Mouse (Mus musculus) activated CD4-positive, CD25-positive, alpha-beta regulatory T cell, adult 4 months (primary cell): ENCODE results near the gene Dntt. TPM values are rescaled to one million over a fixed set of nuclear protein-coding genes. Genes with fewer than 3 reads are reported as not detected.
A peak's percentile ranks its signal among the peaks of the same experiment; 100 is the strongest.

Experiments
- ATAC-seq: one replicate; pipeline ENCODE4 v1.8.0; 2017
- polyA plus RNA-seq, 2 experiments: library from polyadenylated mRNA; unstranded; fragments of 100-300 nt; shearing (Covaris generic); gene quantifications; one replicate each; pipeline ENCODE4 v1.2.1; 2017

Dntt gene
- polyA plus RNA-seq, 2 experiments from 2014 or later: 0.80 TPM; not detected in 1

DNA sequence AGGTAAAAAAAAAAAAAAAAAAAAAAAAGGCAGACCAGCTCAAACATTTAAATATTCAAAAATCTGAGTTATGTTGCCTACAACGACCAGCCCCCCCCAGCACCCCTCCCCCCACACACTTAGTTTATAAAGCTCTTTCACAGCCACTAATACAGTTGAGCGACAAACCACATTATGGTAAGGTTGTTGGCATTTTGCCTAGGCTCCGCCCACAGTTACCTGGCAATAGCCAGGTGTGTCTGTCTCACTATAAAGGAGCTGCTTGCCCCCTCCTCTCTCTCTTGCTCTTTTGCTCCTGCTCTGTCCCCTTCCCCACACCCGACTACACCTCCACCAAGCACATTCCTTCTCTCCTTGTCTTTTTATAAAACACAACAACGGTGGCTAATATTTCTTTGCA, 17.4 kb upstream of the Dntt start:
- no peak for ATAC-seq

DNA sequence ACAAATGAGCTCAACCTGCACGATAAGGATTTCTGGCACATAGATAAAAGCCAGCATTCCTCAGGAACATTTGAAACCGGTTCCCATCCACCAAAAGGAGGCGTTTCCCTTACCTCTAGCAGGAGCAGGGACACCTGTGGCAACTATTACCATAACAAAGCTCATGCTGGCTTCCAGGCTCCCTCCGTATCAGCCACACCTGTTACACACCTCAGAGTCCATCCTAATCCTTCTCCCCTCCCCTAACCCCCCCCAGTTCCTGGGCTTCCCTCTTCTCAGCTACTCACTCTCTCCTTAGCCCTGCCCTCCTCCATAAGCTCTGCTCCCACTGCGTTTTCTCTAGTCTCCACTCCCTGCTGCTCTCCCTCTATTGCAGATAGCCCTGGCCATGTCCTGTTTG, 15.5 kb upstream of the Dntt start:
- ATAC-seq: no peak

DNA sequence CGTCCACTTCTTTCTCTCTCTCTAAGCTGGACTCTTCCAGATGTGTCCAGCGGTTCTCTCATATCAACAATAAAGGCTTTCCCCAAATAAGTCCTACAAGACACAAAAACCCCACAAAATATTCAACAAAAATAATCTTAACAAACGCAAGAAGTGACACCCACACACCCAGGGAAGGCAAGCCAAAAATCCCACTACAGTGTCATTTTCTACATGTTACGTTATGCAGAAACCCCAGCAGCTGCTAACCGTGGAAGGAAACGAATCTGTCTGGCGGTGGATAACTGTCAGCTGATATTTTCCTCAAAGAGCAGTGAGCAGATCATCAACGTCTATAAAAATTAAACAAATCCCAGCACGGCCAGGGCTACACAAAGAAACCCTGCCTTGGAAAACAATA, 15.1 kb upstream of the Dntt start:
- ATAC-seq: no peak

DNA sequence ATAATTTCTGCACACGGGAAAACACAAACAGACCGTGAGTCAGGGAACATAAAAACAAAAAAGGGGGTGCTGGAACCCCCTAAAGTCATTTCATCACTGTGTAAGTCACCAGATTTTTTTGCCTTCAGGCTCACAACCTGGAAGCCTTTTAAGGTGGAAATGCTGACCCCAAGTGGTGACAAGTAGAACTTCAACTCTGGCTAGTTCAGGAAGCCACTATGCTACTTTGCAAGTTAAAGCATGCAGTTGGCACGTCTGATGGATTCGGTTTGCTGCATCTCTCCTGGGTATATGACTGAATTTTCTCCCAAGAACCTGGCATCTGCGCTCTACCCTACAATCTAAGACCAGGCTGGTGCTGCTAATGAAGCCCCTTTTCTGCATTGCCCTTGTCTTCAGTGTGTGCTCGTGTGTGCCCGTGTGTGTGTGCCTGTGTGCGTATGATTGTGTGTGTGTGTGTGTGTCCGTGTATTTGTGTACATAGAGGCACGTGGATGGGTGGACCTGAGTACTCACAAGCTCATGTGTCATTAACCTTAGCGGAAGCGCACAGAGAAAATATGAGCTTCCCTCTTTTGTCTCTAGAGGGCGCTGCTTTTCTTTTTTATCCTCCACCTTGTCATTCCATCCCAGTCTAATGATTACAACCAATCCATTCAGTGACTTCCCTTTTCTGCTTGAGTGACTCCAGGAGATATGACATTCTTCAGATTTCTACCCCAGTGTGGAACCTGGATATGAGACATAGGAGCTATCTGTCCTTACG, 12.9 kb upstream of the Dntt start:
- ATAC-seq: peak; percentile 87

DNA sequence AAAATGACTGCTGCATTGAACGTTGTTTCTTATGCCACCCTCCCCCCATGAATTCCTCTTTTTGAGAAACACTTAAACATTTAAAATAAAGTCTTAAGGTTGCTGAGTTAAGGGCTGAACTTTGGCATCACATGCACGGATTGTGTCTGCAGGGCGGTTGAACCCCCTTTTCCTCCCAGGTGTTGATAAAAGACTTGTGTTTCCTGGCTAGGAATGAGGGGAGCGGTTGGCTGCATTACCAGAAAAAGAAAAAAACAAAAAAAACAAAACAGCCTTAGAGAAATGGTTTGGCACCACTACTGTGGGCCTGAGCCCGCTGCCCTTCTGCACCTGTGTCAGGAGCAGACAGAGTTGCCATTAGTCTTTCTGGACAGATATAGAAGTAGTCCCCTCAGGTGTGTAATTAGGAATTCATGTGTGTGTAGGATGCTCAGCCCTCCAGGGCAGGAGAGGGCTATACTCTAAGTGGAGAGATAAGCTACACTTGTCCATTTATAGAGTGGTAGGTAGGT, 9.9 kb upstream of the Dntt start:
- ATAC-seq: no peak

DNA sequence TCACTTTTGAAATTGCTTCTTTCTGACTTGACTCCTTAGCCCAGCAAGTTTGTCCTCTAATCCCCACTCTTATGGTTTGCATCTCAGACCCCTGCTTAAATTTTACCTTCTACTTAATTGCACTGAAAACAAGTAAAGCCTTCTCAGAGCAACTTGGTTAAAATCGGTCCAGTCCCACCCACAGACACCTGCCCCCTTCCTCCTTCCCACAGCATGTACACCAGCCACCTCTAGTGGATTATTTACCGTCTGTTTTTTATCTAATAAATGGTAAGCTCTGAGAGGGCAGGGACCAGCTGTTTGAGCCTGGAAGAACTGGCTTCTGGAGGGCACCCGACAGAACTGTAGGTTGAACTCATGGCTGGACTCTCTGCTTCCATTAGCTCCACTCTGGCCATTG, 8.5 kb upstream of the Dntt start:
- ATAC-seq: no peak

DNA sequence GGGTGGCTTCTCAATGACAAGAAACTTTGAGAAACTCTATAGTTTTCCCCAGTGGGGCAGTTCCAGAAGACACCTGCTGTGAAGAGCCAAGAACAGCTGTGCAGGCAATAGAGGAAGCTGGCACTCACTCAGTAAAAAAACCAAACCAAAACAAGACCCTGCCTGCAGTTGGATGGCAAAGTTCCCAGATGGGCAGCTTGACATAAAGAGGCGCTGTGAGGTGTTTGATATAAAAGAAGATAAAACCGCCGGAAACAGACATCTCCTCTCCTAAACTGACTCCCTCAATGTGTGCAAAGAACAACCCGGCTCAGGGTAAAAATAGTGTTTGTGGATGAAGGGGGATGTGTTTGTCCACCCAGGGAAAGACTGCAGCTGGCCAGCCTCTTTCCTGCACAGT, 6.8 kb upstream of the Dntt start:
- no peak for ATAC-seq

DNA sequence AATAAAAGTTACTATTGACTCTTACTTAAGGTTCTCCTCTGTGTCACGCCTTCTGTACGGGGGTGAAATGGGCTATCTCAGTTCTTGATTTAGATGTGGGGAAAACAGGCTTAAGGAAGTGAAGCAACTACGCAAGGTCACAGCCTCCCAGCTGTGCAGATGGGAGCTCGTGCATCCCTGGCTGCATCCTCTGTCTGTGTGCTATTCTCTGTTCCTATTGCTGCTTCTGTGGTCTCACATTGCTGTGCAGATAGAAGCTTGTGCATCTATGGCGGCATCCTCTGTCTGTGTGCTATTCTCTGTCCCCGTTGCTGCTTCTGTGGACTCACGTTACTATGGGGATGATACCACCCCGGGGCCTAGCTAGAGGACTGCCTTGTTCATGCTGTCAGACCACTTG, 2.5 kb upstream of the Dntt start:
- ATAC-seq: no peak

DNA sequence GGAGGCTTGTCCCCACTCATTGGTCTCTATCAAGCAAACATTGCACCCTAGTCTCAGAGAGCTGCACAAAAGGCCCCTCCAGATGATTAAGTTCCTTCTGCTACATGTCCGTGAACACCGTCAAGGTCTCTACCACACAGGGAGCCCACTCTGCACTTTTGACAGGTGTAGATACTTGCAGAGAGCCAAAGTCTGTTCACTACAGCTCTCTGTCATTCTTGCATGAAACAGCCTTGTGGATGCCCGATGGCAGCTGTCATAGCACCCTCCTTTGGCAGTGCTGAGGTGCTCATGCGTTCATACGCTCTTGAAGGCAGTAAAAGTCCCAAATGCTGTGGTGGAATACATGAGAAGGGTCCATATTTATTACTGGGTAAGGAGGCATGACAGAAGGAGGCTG, 2.1 kb upstream of the Dntt start:
- no peak for ATAC-seq

DNA sequence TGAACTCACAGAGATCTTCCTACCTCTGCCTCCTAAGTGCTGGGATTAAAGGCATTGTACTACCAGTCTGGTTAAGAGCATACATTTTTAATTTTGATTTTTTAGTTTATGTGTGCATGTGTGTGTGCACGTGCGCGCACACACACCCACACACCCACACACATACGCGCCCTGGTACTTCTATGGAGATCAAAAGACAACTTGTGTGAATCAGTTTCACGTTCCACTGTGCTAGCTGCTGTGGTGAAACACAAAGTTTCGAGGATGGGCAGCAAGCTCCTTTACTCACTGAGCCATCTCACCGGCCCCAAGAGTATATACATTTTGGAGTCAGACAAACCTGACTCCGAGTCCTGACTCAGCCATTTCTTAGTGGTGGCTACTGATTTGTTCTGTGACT, 1.5 kb upstream of the Dntt start:
- no peak for ATAC-seq

DNA sequence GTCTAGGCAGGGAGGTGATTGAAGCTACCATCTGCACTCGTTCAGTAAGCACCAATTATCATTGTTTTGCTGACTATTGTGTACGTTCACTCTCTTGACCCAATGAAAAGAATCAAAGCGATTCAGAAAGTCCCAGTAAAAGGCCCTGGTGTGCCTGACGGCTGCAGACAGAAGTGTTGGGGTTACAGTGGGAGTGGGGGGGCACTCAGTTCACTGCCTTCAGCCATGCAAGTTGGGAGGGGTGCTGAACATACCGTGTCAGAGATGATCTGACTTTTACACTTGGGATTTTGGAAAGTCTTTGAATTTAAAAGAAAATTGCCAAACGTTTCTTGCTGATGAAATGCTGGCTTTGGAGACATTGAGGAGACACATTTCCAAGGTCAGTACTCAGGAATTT, 1.1 kb downstream of the Dntt start:
- no peak for ATAC-seq

DNA sequence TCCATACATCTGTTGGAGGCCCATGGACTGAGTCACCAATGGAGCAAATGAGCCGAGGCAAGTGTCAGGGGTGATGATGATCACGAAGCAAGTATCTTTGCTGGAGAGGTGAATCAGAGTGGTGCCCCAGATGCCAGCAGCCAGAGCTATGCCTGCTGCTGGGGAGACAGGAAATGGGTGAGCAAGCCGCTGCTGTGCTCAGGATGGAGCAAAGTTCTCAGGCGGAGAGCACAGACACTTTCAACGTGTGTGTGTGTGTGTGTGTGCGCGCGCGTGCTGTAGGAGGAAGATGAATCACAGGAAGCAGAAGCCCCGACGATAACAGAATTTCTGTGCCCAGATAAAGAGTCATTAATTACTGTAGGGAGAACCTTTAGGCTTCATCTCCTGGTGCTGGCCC, 1.9 kb downstream of the Dntt start:
- peak; percentile 93 for ATAC-seq

DNA sequence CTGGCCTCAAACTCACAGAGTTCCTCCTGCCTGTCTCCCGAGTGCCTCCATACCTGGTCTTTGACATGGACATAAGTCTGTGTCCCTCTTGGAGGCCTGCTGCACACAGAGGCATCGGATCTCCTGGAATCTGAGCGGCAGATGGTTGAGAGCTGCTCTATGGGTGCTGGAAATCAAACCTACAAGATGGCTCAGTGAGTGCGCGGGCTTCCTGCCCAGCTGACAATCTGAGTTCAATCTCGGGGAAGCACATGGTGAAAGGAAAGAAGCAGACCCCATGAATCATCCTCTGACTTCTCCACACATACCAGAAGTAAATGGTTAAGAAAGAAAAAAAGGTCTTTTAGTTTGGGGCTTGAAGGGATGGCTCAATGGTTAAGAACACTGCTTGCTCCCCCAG, 2.8 kb downstream of the Dntt start:
- no peak for ATAC-seq

DNA sequence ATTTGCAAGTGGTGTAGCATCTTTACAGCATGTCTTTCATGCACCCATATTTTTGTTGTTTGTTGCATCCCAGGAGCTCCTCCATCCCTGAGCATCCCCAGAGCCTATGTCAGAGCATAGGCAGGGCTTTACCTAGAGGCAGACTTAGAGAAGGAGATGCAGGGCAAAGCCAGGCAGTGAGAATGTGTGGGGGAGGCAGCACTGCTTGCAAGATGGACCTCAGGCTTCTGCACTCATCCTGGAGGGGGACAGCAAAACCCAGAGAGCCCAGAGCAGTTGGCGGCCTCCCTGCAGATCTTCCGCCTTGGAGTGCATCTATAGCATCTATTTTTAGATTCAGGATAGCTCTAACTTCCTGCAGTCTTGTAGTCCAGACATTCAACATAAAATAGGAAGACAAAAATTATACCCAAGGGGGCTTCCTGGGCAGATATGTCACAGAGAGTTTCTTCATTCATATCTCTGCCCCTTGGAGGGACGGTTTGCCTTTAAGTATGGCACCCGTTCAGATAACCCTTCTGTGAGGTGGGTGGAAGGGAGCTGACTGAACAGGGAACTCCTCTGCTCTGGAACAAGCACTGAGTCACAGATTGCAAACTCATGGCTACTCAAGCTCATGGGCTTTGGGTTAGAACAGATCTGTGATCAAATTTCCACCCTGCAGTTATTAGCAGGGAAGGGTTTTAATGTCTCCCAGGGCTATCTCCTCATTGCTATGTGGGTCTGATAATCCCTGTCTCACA, 6.9 kb downstream of the Dntt start:
- no peak for ATAC-seq

DNA sequence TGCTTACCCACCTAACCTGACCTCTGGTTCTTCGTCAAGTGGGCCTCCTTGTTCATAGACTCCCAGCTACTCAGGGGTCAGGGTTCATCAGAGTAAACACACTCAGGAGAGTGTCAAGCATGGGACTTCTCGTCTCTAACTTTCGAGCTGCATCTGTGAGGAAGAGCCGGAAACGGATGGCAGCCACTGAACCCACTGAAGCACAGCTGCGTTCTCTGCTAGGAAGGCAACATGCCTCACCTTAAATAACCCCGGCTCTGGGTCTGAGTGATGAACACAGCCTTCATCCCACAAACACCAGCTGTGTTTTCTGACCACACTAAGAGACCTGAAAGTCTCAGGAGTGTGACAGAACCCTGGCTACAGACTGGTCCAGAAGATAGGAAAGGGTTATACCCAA, 10.0 kb downstream of the Dntt start:
- ATAC-seq: peak; percentile 59

DNA sequence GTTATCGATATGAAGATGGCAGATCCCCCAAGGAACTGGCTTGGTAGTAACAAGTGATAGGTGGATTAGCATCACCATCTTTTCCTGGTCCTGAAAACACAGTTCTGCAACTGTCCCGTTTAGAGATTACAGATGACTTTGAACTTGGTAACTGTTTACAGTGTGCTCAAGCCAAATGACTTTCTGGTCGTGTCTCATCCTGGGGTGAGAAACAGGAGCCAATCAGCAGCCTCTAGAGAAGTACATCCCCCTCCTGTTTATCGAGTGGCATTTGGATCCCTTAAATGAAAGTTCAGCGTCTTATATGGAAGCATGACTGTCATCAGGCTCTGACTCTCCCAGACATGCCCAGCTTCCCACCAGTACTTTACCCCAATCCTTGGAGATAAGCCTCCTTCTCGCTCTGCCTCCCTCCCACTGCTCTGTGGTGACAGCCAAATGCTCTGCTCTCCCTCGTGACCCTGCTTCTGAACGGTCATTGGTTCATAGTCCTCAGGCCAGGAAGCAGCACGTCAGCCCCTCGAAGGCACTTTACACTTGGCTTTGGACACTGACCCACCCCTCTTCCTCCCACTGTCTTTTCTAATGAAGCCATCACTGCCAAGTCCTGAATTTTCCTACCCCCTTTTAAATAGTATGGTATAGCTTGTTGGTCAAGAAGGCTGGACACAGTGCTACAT, 16.2 kb downstream of the Dntt start:
- ATAC-seq: no peak

DNA sequence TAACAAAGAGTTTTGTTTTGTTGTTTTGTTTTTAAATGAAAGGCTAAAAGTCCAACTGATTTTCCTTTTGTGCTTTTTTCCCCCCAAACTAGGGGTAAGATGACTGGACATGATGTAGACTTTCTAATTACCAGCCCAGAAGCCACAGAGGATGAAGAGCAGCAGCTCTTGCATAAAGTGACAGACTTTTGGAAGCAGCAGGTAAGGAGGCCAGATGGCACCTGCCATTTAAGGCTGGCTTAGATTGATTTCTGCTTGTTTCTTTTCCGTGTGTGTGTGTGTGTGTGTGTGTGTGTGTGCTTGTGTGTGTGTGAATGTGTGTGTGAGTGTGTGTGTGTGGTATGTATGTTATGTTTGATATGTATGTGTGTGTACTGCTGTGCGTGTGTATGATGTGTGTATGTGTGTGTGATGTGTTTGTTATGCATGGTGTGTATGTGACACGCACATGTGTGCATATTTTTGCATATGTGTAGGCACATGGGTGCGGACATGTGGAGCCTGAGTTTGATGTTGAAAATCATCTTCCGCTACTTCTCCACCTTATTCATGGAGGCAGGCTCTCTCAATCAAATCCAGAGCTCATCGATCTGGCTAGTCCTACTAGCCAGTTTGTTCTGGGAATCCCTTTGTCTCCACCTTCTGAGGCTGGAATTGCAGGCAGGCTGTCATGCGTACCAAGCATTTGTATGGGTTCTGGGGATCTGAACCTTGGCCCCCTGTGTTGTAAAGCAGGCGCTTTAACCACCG, 18.5 kb downstream of the Dntt start:
- ATAC-seq: no peak

DNA sequence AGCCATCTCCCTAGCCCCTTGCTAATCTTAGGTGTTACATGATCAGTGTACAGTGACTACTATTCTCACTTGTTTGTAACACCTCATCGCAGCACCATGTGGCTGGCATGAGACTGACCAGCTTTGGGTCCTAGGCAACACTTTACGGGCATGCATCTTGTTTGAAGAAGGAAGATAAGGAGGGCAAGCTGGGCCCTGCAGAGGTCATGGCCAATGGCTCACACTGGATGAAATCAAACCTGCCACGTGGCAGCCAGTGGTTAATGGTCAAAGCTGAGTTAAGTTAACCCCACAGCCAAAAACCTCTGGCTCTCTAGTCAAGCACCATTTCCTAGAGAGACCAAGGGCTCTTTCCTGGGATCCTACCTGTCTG, 19.1 kb downstream of the Dntt start:
- ATAC-seq: no peak

DNA sequence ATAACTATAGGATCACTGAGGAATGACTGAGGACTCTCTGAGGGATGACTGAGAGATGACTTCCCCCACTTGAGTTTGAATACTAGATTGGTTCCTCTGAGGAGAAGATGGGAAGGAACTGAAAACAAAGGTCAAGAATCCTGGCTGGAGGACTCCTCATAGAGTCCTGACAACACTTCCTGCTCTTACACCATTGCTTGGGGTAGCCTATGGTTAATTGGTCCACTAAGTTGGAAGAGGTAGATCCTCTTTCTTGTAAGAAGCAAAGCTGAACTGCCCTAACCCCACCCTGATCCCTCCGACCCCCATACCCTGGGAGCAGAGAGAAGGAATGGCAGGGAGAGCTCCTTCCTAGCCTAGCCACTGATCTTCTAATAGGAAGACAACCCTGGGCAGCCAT, 22.6 kb downstream of the Dntt start:
- ATAC-seq: no peak

DNA sequence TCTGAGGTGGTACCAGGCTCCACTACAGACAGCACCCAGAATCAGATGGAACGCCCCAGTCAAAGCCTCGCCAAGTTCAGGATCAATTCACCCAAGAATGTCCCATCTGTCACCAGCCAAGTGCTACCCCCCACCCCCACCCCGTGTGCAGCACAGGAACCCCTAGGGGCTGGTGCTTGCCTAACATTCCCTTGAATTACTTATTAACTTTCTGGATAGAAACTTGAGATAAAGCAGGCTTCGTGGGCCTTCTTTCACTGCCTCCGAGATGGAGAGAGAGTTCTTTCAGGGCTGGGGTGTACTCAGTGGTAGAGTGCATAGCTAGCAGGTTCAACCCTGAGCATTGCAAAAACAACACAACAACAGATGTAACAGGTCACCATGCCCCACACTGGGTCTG, 23.2 kb downstream of the Dntt start:
- no peak for ATAC-seq

DNA sequence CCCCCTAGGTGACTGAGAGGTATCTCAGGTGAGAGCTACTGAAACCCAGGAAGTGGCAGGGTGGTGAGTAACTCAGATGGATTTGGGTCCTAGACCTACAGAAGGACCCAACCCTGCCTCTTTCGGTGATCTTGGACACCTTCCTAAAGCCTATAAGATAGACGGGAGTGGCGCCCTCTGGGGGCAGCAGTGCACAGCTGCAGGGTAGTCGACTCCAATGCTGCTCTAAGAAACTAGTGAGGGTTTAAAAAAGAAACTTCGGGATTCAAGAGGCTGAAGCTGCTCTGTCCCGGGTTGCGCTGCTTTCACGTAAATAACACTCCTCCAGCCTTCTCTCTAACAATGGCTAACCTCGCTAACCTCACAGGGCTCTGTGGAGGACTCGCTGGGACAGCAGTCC, 24.5 kb downstream of the Dntt start:
- no peak for ATAC-seq

DNA sequence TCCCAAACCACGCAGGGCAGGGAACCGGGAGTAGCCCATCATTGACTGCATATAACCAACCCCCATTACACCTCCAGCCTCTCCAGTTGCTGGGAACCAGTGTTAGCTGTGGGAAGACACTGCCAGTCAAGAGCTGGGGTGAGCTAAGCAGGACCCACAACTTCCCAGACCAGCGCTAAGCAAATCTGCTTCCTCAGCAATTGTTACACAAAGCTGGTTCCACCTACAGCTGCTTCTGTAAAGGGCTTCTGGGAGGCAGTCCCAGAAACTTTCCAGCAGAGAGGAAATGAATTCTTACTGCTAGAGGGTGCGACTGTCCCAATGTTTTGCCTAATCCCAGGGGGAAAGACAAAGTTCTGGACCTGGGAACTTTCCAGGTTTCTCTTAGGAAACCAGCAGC, 25.6 kb downstream of the Dntt start:
- ATAC-seq: no peak

DNA sequence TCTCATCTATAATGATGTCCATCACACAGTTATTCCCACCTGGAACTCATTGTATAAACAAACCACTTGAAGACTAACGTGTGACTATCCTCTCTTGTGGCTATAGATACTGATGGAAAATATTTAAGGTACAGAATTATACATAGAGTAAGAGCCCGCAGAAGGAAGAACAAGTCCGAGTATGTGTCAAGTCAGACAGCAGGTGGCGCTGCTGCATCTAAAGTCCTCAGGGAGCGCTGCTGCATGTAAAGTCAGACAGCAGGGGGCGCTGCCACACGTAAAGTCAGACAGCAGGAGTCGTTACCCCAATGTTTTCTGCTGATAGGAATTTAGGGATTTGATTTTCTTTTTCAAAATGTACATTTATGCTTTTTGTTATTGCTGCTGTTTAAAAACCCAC, 42.4 kb downstream of the Dntt start:
- ATAC-seq: peak; percentile 92
